Mouse (Mus musculus): Measurements from ENCODE around the gene Sirt1. TPM values are rescaled to one million over a fixed set of nuclear protein-coding genes. Genes with fewer than 3 reads are reported as not detected.

Gene Sirt1
- total RNA-seq (2023) = 10 to 100 TPM; 39.2 to 39.4 TPM

GRCm38 (mm10) chr10:63381498-63382280 is at the start of gene Sirt1:
Gene Sirt1, minus strand, starts transcription at chr10:63381704.

GRCm38 (mm10) chr10:63429785-63430305 is 48.3 kb upstream of the Sirt1 start, which contains the start of gene Ctnna3:
Gene Ctnna3, plus strand, starts transcription at chr10:63430098.

GRCm38 (mm10) chr10:63421739-63422735 is 40.5 kb upstream of the Sirt1 start, which contains the start of gene Gm7075:
Gene Gm7075, minus strand, starts transcription at chr10:63421789.

GRCm38 (mm10) chr10:63382372-63383279 is 1.1 kb upstream of the Sirt1 start, which contains the start of gene Dnajc12:
Gene Dnajc12, plus strand, starts transcription at chr10:63382443.

Other genes with a start within 250 kb of the Sirt1 start
- gene Mypn, start 177.8 kb downstream of the Sirt1 start, total RNA-seq (2023) = under 1 TPM in 1 of 2 experiments, not detected in 1; 0.18 TPM
- 100 to 1,000 TPM; 320 to 326 TPM for gene Herc4, start 137.9 kb downstream of the Sirt1 start, total RNA-seq (2023)
- gene Dnajc12, start 739 bp upstream of the Sirt1 start, total RNA-seq (2023) = 1 to 10 TPM; 2.0 to 6.5 TPM
- not detected for gene Gm7075, start 40.1 kb upstream of the Sirt1 start, total RNA-seq (2023)
- not detected for gene Ctnna3, start 48.4 kb upstream of the Sirt1 start, total RNA-seq (2023)